Mouse (Mus musculus): ENCODE data around the gene Arl3.

GRCm38 (mm10) chr19:46503351-46504084 is 69.5 kb downstream of the Arl3 start:
- no peak for TF ChIP-seq CTCF (IDR thresholded peaks at IDR 0.05; ENCODE audit: borderline replicate concordance, extremely low read depth, insufficient read depth, insufficient read length)
- TF ChIP-seq POLR2A (IDR thresholded peaks at IDR 0.05; ENCODE audit: borderline replicate concordance, extremely low read depth, insufficient read depth, insufficient read length, poor library complexity, severe bottlenecking): no peak
